Mouse (Mus musculus): Measurements from ENCODE around the gene Sox4.

The Sox4 gene

GRCm38 (mm10) chr13:28953581-28953991, at the start of gene Sox4:
Gene Sox4, minus strand, starts transcription at chr13:28953713.
- peak; percentile 91 for DNase-seq

- DNase-seq: no peak
Measured at GRCm38 (mm10) chr13:28991899-28992664, 38.6 kb upstream of the Sox4 start.

- DNase-seq: no peak
Measured at GRCm38 (mm10) chr13:28988751-28989703, 35.5 kb upstream of the Sox4 start.

- no peak for DNase-seq
Measured at GRCm38 (mm10) chr13:28980681-28981080, 27.2 kb upstream of the Sox4 start.

- no peak for DNase-seq
Measured at GRCm38 (mm10) chr13:28975011-28975410, 21.5 kb upstream of the Sox4 start.

GRCm38 (mm10) chr13:28974597-28974996, 21.1 kb upstream of the Sox4 start:
- no peak for DNase-seq

GRCm38 (mm10) chr13:28960916-28961315, 7.4 kb upstream of the Sox4 start:
- DNase-seq: no peak

- DNase-seq: peak; percentile 85
Measured at GRCm38 (mm10) chr13:28959458-28959978, 6.0 kb upstream of the Sox4 start.

GRCm38 (mm10) chr13:28959068-28959440, 5.5 kb upstream of the Sox4 start:
- no peak for DNase-seq

GRCm38 (mm10) chr13:28958211-28959067, 4.9 kb upstream of the Sox4 start:
- peak; percentile 75 for DNase-seq

GRCm38 (mm10) chr13:28957765-28958164, 4.3 kb upstream of the Sox4 start:
- peak; percentile 94 for DNase-seq

GRCm38 (mm10) chr13:28952576-28953571, 639 bp downstream of the Sox4 start:
- peak; percentile 80 for DNase-seq

- peak; percentile 38 for DNase-seq
Measured at GRCm38 (mm10) chr13:28951691-28952575, 1.6 kb downstream of the Sox4 start.

GRCm38 (mm10) chr13:28950623-28951491, 2.7 kb downstream of the Sox4 start:
- DNase-seq: peak; percentile 55

GRCm38 (mm10) chr13:28950266-28950622, 3.3 kb downstream of the Sox4 start:
- DNase-seq: no peak

GRCm38 (mm10) chr13:28949279-28949915, 4.1 kb downstream of the Sox4 start:
- DNase-seq: no peak

- peak; percentile 38 for DNase-seq
Measured at GRCm38 (mm10) chr13:28948541-28948940, 5.0 kb downstream of the Sox4 start.

GRCm38 (mm10) chr13:28947740-28948441, 5.6 kb downstream of the Sox4 start:
- no peak for DNase-seq
